Mouse (Mus musculus) embryonic facial prominence, embryonic 14.5 days (tissue): Measurements from ENCODE around the gene Pmvk. TPM values are rescaled to one million over a fixed set of nuclear protein-coding genes. Genes with fewer than 3 reads are reported as not detected.
"Not testable (repeated sequence)": the region's sequence is repeated elsewhere in the genome, so short reads cannot be mapped to it uniquely, and the experiment has no call there.

Experiments
- ATAC-seq: fragments of 200-750 bp; cut with Nextera tagmentation; 2 replicates; pipeline ENCODE4 v1.8.0; 2017; ENCODE audit warnings: low read depth, moderate number of reproducible peaks, moderate TSS enrichment
- DNase-seq: peaks from one replicate; pipeline ENCODE4 v3.0.0-alpha.2; 2015; ENCODE audit warnings: low spot score
- H3K27ac ChIP-seq: fragments of 300-500 bp; sonication (generic); replicated peaks from 2 replicates; pipeline ENCODE4 v1.5.1; 2014; ENCODE audit warnings: low read depth, mild to moderate bottlenecking, low read length, moderate library complexity
- H3K27me3 ChIP-seq: fragments of 300-500 bp; sonication (generic); replicated peaks from 2 replicates; pipeline ENCODE4 v1.6.1; 2014; ENCODE audit warnings: low read length; ENCODE audit not compliant: control insufficient read depth, insufficient read depth
- H3K36me3 ChIP-seq: fragments of 300-500 bp; sonication (generic); 2 replicates; pipeline ENCODE4 v1.6.1; 2014; ENCODE audit warnings: low read length, mixed read lengths; ENCODE audit not compliant: control insufficient read depth, insufficient read depth
- H3K4me1 ChIP-seq: fragments of 300-500 bp; sonication (generic); 2 replicates; pipeline ENCODE4 v1.6.1; 2014; ENCODE audit warnings: antibody characterized with exemption, low read length; ENCODE audit not compliant: control insufficient read depth, insufficient read depth
- H3K4me2 ChIP-seq: fragments of 300-500 bp; sonication (generic); 2 replicates; pipeline ENCODE4 v1.6.1; 2014; ENCODE audit warnings: low read depth, mild to moderate bottlenecking, low read length, moderate library complexity, mixed read lengths
- H3K4me3 ChIP-seq: fragments of 300-500 bp; sonication (generic); 2 replicates; pipeline ENCODE4 v1.5.1; 2014; ENCODE audit warnings: low read depth, mild to moderate bottlenecking, low read length
- H3K9ac ChIP-seq: fragments of 300-500 bp; sonication (generic); 2 replicates; pipeline ENCODE4 v1.6.1; 2014; ENCODE audit warnings: low read depth, mild to moderate bottlenecking, low read length, moderate library complexity, mixed read lengths
- H3K9me3 ChIP-seq: fragments of 300-500 bp; sonication (generic); 2 replicates; pipeline ENCODE4 v1.6.1; 2016; ENCODE audit warnings: low read length; ENCODE audit not compliant: control insufficient read depth
- WGBS: fragments of 180-500 bp; shearing (Covaris S2); extraction: QIAGEN DNeasy Blood & Tissue Kit; methylation state at CpG from one replicate; pipeline ENCODE4 v1.1.7; 2014; 5-methylcytosine and 5-hydroxymethylcytosine counted together
- polyA plus RNA-seq: library from polyadenylated mRNA; unstranded; fragments of >200 nt; fragmentation: Nextera tagmentation; extraction: Ambion mirVana; gene quantifications from 2 replicates; pipeline ENCODE4 v1.2.1, GENCODE M21; 2014

Gene Pmvk
- polyA plus RNA-seq, 1 experiment from 2014 or later: 45.7 TPM

DNA sequence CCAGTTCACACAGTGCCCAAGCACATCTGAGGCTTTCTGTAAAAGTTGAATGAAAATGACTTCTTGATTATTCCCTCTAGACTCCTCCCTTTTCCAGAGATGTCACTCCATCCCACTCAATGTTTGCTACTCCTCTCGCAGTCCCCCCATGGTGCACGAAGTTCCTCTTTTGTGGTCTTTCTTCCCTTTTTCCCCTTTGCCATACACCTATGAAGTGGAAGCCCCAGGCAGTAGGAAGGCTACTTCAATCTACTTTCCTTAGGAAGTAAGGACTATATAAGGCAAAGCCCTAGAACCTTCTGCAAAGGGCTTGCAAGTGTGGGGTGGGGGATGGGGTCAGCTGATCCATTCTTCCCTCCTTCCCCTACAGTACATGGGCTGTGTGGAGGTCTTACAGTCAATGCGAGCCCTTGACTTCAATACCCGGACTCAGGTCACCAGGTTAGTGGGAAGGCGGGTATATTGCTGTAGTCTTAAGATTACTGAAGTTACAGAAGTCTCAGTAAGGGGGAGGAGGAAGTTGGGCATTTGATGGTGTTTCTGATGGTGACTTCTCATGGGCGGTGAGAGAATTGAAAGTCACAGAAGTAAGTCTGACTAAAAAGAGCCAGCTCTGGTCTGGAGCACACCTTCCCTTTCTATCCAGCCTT lies 31.7 kb upstream of the Pmvk start:
- Histone ChIP-seq H3K4me1 (peaks cover 26% of the 10 kb centered on the region), H3K36me3 (peaks cover 43% of the 10 kb centered on the region), H3K27me3 (no peaks in the 10 kb centered on the region), H3K9me3 (no peaks in the 10 kb centered on the region), H3K4me2 (peak overlapping the region; percentile 88), H3K27ac (no peak overlapping the region; the same call in 1 of the 2 replicates), H3K4me3 (peak overlapping the region; percentile 54), H3K9ac (peak overlapping the region; percentile 78)
- WGBS: 69% methylated on average over 6 of the region's 6 CpGs
- ATAC-seq (no peak), DNase-seq (no peak)

DNA sequence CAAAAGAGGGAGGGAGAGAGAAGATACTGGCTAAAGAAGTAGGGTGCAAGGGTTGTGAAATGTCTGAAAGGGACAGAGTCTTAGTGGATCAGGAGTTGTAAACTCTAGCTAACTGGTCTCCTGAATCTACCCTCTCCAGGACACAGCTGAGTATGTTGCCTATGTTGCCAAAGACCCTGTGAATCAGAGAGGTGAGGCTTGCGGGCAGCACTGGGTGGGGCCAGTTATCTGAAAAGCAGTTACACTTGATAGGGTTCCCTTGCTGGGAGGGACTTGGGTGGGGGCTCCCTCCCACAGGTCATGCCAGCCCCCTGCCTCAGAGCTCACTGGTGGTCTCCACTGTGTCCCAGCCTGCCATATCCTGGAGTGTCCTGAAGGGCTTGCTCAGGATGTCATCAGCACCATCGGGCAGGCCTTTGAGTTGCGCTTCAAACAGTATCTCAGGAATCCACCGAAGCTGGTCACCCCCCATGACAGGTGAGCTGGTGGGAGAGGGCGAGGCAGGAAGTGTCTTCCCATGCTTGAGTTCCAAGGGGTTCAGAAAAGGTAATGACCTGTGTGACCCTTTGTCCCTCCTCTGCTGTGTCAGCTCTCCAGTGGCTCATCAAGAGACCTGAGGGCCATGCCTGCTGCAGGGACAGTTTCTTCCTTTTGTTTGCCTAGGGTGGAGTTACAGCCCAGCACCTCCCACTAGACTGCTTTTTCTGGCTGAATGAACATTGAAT lies 29.8 kb upstream of the Pmvk start:
- 88% methylated on average over 4 of the region's 5 CpGs for WGBS
- ATAC-seq: no peak

DNA sequence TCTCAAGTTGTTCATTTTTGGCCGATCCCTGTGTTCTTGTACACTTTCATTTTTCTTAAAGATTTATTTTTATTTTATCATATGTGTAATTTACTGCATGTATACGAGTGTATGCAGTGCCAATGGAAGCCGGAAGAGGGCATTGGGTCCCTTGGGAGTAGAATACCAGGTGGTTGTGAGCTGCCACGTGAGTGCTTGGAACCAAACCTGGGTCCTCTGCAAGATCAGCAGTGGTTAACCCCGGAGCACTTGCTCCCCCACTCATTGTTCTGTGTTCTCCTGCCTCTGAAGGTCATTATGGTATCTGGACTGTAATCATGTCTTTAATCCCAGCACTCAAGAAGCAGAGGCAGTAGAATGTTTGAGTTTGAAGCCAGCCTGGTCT lies 29.2 kb upstream of the Pmvk start:
- peaks cover 20% of the 10 kb centered on the region for H3K4me1 ChIP-seq
- ATAC-seq (no peak), DNase-seq (no peak)
- H3K9ac ChIP-seq: no peak overlapping the region
- no peak overlapping the region for H3K27ac ChIP-seq
- 87% methylated on average over 5 of the region's 5 CpGs for WGBS
- no peak overlapping the region for H3K4me3 ChIP-seq
- no peaks in the 10 kb centered on the region for H3K9me3 ChIP-seq
- H3K4me2 ChIP-seq: no peak overlapping the region
- peaks cover 49% of the 10 kb centered on the region for H3K36me3 ChIP-seq
- H3K27me3 ChIP-seq: no peaks in the 10 kb centered on the region

More for the DNA sequence above, 29.8 kb upstream of the Pmvk start:
- Histone ChIP-seq H3K4me2 (no peak overlapping the region), H3K27me3 (no peaks in the 10 kb centered on the region), H3K9ac (no peak overlapping the region), H3K4me1 (peaks cover 26% of the 10 kb centered on the region), H3K4me3 (no peak overlapping the region), H3K9me3 (no peaks in the 10 kb centered on the region), H3K27ac (no peak overlapping the region), H3K36me3 (peaks cover 49% of the 10 kb centered on the region)
- DNase-seq: no peak

DNA sequence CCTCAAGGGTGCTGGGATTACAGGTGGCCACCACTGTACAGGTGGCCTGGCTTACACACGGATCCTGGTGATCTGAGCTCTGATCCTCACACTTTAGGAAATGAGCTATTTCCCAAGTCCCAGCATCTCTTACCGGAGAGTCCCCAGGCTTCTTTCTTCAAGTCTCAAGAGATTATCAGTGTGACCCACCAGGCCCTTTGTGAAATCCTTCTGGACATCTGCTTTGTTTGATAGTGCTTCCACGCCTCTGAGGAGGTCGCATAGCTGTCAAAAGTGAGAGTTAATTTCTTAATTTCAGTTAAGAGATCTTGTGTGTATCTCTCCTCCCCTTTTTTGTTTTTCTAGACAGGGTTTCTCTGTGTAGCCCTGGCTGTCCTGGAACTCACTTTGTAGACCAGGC lies 28.5 kb upstream of the Pmvk start:
- peaks cover 49% of the 10 kb centered on the region for H3K36me3 ChIP-seq

DNA sequence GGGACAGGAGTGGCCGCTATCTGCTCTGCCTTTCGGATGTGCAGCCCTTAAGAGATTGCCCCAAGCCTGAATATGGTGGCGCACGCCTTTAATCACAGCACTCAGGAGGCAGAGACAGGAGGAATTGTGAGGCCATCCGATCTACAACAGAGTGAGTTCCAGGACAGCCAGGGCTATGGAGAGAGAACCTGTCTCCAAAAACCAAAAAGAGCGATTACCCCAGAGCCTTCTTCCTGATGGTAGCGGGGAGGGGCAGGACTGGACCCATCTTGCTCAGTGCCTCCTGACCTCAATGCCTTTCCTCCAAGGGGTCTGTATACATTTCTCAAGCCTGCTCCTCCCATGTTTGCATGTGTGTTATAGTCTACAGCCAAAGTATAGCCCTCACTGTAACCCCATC lies 25.3 kb upstream of the Pmvk start:
- DNase-seq, H3K4me3 ChIP-seq, H3K9ac ChIP-seq, H3K27me3 ChIP-seq, H3K4me1 ChIP-seq, ATAC-seq, H3K27ac ChIP-seq, H3K9me3 ChIP-seq, H3K4me2 ChIP-seq: not testable (repeated sequence)
- H3K36me3 ChIP-seq: peaks cover 65% of the 10 kb centered on the region
- WGBS: 93% methylated on average over 6 of the region's 7 CpGs

More for the DNA sequence above, 28.5 kb upstream of the Pmvk start:
- Histone ChIP-seq H3K4me2 (no peak overlapping the region), H3K27me3 (no peaks in the 10 kb centered on the region), H3K9ac (no peak overlapping the region), H3K27ac (no peak overlapping the region), H3K4me3 (no peak overlapping the region), H3K4me1 (peaks cover 15% of the 10 kb centered on the region), H3K9me3 (no peaks in the 10 kb centered on the region)
- WGBS: 90% methylated on average over 4 of the region's 4 CpGs
- DNase-seq (no peak), ATAC-seq (no peak)

DNA sequence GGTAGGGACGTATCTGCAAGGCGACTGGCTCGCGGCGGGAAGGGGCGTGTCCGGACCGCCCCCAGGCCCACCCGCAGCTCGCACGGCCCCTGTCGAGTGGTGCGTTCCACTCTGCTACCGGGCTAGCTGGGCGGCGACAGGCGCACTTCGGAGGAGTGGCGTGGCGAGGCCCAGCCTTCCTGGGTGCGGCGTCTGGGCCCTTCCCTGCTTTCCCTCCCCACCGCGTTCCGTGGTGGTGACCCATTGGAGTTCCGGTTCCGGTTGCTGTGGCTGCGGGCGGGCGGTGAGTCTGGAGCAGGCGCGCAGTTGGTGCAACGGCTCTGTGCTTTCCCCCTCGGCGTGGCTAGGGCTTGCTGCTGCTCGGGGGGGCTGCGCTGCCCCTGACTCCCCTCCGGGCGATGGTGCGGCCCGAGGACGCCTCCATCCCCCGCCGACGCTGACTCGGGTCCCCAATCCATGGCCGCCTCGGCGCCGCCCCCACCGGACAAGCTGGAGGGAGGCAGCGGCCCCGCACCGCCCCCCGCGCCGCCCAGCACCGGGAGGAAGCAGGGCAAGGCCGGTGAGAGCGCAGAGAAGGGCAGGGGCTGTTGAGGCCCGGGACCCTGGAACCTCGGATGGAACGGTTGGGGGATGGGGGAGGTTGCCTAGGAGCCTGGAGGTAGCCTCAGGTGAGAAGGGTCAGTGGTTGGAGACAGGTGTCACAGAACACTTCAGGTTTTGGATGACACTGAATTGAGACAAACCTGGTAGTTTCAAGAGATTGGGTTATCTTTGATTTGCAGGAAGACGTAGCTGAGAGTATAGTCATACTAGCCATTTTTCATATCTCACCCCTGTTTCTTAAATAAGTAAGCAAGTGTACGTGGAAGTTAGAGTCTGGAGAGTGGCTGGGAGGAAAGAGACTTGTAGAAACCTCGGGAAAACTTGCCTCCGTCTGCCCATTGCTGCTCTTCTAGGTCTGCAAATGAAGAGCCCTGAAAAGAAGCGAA lies 23.9 kb upstream of the Pmvk start, which contains the start of gene Pygo2:
TSS of gene Pygo2 (plus strand) at position 44 of the 989 bp plus-strand sequence.
- 5% methylated on average over 22 of the region's 68 CpGs for WGBS
- Histone ChIP-seq H3K36me3 (peaks cover 62% of the 10 kb centered on the region), H3K4me2 (peak within 1 kb of the TSS; percentile 71), H3K9ac (peak within 1 kb of the TSS; percentile 96), H3K27ac (peak within 1 kb of the TSS; percentile 94), H3K27me3 (no peaks in the 10 kb centered on the region), H3K9me3 (no peaks in the 10 kb centered on the region), H3K4me1 (peaks cover 13% of the 10 kb centered on the region), H3K4me3 (peak within 1 kb of the TSS; percentile 98)
- peak; percentile 99 for DNase-seq
- ATAC-seq: peak; percentile 99

DNA sequence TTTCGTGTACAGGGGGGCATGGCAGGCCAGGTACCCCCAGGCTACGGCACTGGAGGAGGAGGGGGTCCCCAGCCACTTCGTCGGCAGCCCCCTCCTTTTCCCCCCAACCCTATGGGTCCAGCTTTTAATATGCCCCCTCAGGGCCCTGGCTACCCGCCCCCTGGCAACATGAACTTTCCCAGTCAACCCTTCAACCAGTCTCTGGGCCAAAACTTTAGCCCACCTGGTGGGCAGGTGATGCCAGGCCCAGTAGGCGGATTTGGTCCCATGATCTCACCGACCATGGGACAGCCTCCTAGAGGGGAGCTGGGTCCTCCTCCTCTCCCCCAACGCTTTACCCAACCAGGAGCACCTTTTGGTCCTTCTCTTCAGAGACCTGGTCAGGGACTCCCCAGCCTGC lies 21.7 kb upstream of the Pmvk start:
- H3K27ac ChIP-seq: no peak overlapping the region
- H3K4me1 ChIP-seq: peaks cover 18% of the 10 kb centered on the region
- H3K4me3 ChIP-seq: no peak overlapping the region
- H3K9me3 ChIP-seq: no peaks in the 10 kb centered on the region
- ATAC-seq: no peak
- no peak for DNase-seq
- H3K4me2 ChIP-seq: no peak overlapping the region
- H3K36me3 ChIP-seq: peaks cover 40% of the 10 kb centered on the region
- H3K9ac ChIP-seq: no peak overlapping the region
- no peaks in the 10 kb centered on the region for H3K27me3 ChIP-seq
- WGBS: 90% methylated on average over 6 of the region's 8 CpGs

DNA sequence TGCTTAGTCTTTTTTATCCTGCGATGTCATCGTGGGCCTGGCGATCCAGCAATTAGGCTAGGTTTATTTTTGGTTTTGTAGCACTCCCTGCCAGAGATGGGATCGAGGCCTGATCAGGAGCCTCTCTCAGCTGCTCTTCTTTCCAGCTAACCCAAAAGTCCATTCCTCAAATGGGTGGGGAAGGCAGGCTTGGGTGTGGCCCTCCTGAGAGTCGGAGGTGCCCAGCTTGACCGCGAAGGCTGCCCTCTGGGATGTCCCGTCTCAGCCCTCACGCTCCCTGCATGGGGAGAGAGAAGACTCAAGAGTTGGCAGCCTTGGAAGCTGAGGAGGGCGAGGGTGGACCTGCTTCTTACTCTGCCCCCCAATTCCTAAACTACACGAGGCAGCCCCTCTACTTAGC lies 19.8 kb upstream of the Pmvk start:
- WGBS: 83% methylated on average over 11 of the region's 11 CpGs
- no peak overlapping the region for H3K4me2 ChIP-seq
- H3K27ac ChIP-seq: no peak overlapping the region
- no peaks in the 10 kb centered on the region for H3K9me3 ChIP-seq
- peaks cover 34% of the 10 kb centered on the region for H3K36me3 ChIP-seq
- H3K4me1 ChIP-seq: peaks cover 18% of the 10 kb centered on the region
- no peak for DNase-seq
- ATAC-seq: no peak
- H3K27me3 ChIP-seq: no peaks in the 10 kb centered on the region
- H3K4me3 ChIP-seq: no peak overlapping the region
- H3K9ac ChIP-seq: no peak overlapping the region
